Mouse (Mus musculus): ENCODE measurements around the gene Fdxr. TPM values are rescaled to one million over a fixed set of nuclear protein-coding genes. Genes with fewer than 3 reads are reported as not detected.

The Fdxr gene
- total RNA-seq, 2 experiments from 2014 or later = 22.4 to 22.5 TPM

- DNase-seq (ENCODE audit: low spot score in 2 of 2) = no peak
- no peak for TF ChIP-seq CTCF (conservative IDR thresholded peaks at IDR 0.05)
- H3K4me3 ChIP-seq = no peak overlapping the region
- H3K27ac ChIP-seq = peak overlapping the region; percentile 69
Observed at GRCm38 (mm10) chr11:115286201-115286993, 9.5 kb upstream of the Fdxr start.

DNA sequence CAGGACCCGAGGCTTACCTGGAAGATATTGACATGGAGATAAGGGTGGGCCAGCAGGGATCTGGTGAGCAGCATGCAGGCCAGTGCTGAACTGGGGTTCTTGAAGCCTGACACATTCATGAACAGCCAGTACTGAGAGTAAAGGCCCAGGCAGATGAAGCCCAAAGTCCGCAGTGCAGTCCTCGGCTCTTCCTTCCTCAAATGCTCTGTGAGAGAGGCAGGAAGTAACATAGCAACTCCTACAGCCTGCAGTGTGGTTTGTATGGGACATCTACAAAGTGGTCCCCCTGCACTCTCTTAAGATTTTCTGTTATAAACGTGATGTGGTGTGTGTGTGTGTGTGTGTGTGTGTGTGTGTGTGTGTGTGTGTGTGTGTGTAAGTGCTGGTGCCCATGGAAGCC lies 8.4 kb upstream of the Fdxr start:
- Histone ChIP-seq H3K4me3 (no peak overlapping the region), H3K27ac (peak overlapping the region; percentile 23; the same call in 1 of the 2 replicates)
- DNase-seq (ENCODE audit: low spot score in 2 of 2) = no peak
- no peak for TF ChIP-seq CTCF (conservative IDR thresholded peaks at IDR 0.05)

DNA sequence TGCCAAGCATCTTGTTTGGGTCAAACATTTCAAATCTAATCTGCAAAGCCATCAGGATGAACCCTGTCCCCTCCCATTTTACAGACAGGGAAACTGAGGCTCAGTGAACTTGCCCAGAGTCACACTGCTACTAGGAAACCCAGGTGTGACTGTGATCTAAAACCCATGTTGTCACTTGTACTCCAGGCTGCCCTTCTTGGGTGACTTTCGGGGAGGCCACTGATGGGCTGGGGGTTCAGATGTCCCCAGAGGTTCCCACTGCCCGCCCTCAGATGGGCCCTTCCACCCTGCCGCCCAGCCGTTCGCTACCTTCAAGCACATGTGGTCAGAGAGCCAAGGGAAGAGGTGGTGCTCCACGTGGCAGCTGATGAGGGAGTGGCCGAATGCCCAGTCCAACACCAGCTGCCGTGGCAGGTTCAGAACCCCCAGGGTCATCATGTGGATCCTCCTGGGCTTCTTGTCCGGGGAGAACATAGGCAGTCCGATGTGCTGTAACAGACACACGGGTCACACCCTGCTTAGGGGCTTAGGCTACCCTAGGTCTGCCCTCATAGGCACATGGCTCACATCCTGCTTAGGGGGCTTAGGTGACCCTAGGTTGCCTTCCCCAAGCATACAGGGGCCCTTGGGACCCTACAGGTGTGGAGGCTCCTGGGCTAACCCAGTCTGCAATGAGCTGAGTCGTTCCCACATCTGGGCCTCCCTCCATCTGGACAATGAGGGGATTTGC lies 7.2 kb upstream of the Fdxr start:
- H3K4me3 ChIP-seq = no peak overlapping the region
- no peak overlapping the region for H3K27ac ChIP-seq
- no peak for DNase-seq (ENCODE audit: low spot score in 2 of 2)
- no peak for TF ChIP-seq CTCF (conservative IDR thresholded peaks at IDR 0.05)

- DNase-seq (ENCODE audit: low spot score in 2 of 2) = no peak
- no peak for TF ChIP-seq CTCF (conservative IDR thresholded peaks at IDR 0.05)
- H3K4me3 ChIP-seq = no peak overlapping the region
- H3K27ac ChIP-seq = peak overlapping the region; percentile 89
Observed at GRCm38 (mm10) chr11:115283486-115283765, 6.6 kb upstream of the Fdxr start.

- H3K4me3 ChIP-seq = no peak overlapping the region
- no peak for TF ChIP-seq CTCF (conservative IDR thresholded peaks at IDR 0.05)
- DNase-seq (ENCODE audit: low spot score in 2 of 2) = peak in 1 of 2 experiments; percentile 53
- H3K27ac ChIP-seq = peak overlapping the region; percentile 89
Observed at GRCm38 (mm10) chr11:115282723-115283485, 6.1 kb upstream of the Fdxr start.

DNA sequence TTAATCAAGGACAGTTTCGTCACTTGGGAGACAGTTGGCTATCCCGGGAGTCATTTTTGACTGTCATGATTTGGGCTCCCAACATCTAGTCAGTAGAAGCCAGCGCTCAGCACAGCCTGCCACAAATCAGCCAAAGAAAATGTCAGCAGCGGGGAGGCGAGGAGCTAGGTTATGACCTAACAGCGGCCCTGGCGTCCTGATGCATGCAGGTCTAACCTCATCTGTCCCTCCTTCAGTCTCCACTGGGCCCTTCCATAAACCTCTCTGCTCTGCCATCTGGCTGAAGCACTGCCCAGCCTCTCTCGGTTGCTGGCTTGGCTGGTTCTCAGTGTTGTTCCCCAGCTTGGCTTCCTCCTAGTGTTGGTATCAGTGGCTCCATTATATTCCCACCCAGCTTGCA lies 5.4 kb upstream of the Fdxr start:
- Histone ChIP-seq H3K4me3 (no peak overlapping the region), H3K27ac (peak overlapping the region; percentile 87)
- no peak; the same call in 1 of the 2 replicates for TF ChIP-seq CTCF (conservative IDR thresholded peaks at IDR 0.05)
- peak in 1 of 2 experiments; percentile 66 for DNase-seq (ENCODE audit: low spot score in 2 of 2)

GRCm38 (mm10) chr11:115279726-115280125 lies 2.9 kb upstream of the Fdxr start:
- no peak for TF ChIP-seq CTCF (conservative IDR thresholded peaks at IDR 0.05)
- H3K4me3 ChIP-seq = no peak overlapping the region
- no peak for DNase-seq (ENCODE audit: low spot score in 2 of 2)
- no peak overlapping the region for H3K27ac ChIP-seq

DNA sequence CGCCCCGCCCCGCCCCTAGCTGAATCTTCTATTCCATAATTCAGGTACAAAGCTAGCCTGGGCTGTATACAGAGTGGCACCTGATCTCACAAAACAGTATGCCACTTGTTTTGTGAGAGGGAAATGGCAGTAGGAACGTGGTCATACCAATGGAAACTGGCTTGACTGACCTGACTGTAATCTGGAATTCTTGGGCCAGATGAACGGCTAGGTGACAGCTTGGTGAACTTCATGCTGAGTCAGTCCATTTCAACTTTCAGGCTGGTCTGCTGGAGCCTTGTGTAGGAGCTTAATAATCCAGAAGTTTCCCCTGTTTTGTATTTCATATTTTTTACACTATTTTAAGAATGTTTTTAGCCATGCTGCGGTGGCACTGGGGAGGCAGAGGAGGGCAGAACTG lies 1.3 kb upstream of the Fdxr start:
- H3K4me3 ChIP-seq = no peak overlapping the region
- no peak for DNase-seq (ENCODE audit: low spot score in 2 of 2)
- no peak for TF ChIP-seq CTCF (conservative IDR thresholded peaks at IDR 0.05)
- H3K27ac ChIP-seq = no peak overlapping the region

- no peak for TF ChIP-seq CTCF (conservative IDR thresholded peaks at IDR 0.05)
- DNase-seq (ENCODE audit: low spot score in 2 of 2) = no peak
- H3K4me3 ChIP-seq = peak overlapping the region; percentile 81
- peak overlapping the region; percentile 93 for H3K27ac ChIP-seq
Observed at GRCm38 (mm10) chr11:115277604-115277975, 740 bp upstream of the Fdxr start.

GRCm38 (mm10) chr11:115275954-115276353 lies 896 bp downstream of the Fdxr start:
- DNase-seq (ENCODE audit: low spot score in 2 of 2) = no peak
- TF ChIP-seq CTCF (conservative IDR thresholded peaks at IDR 0.05) = no peak
- H3K27ac ChIP-seq = peak overlapping the region; percentile 93; the same call in 1 of the 2 replicates
- H3K4me3 ChIP-seq = peak overlapping the region; percentile 81

- Histone ChIP-seq H3K27ac (no peak overlapping the region), H3K4me3 (no peak overlapping the region; the same call in 1 of the 2 replicates)
- no peak for DNase-seq (ENCODE audit: low spot score in 2 of 2)
- TF ChIP-seq CTCF (conservative IDR thresholded peaks at IDR 0.05) = no peak
Observed at GRCm38 (mm10) chr11:115275509-115275908, 1.3 kb downstream of the Fdxr start.

DNA sequence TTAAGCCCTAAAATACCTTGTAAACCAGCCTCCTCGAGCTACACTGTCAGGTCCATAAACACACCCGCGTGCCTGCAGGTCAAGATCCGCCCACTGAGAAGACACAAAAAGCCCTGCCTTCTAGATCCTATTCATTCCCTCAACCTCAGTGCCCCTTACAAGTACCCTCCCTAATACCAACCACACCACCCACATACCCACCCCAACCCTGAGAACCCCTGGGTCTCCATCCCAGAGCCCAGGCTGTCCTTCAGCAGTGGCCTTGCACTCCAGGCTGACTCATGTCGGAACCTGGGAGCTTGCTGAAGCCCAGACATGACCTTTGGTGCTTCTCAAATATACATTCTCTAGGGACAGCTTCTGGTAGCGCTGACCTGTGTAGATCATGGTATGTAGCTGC lies 2.1 kb downstream of the Fdxr start:
- no peak overlapping the region for H3K27ac ChIP-seq
- DNase-seq (ENCODE audit: low spot score in 2 of 2) = no peak
- no peak for TF ChIP-seq CTCF (conservative IDR thresholded peaks at IDR 0.05)
- H3K4me3 ChIP-seq = no peak overlapping the region

DNA sequence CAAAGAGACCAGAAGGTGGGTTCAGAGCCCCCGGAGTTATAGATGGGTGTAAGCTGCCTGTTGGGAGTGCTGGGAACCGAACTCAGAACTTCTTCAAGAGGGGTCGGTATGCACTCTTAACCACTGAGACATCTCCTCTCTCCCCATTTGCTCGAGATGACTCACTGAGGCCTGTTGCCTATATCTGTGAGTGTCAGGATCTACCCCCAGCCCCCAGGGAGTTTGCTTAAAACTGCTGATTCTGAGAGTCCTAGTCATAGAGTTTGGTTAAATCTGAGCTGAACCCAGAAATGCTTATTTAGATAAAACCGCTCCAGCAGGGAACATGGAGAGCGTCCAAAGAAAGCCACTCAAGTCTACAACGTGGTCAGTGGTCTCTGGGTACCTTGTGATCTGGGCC lies 2.7 kb downstream of the Fdxr start:
- H3K4me3 ChIP-seq = no peak overlapping the region
- DNase-seq (ENCODE audit: low spot score in 2 of 2) = no peak
- no peak overlapping the region for H3K27ac ChIP-seq
- no peak for TF ChIP-seq CTCF (conservative IDR thresholded peaks at IDR 0.05)
